Mouse (Mus musculus) CH12.LX (cell line): ENCODE results near the gene Slc27a4. TPM values are rescaled to one million over a fixed set of nuclear protein-coding genes. Genes with fewer than 3 reads are reported as not detected.
A peak's percentile ranks its signal among the peaks of the same experiment; 100 is the strongest.

ENCODE experiments used
- DNase-seq: peaks from one replicate; pipeline ENCODE4 v3.0.0-alpha.2; 2013; ENCODE audit errors: extremely low read depth
- H3K27ac ChIP-seq: 2 replicates; pipeline ENCODE4 v1.5.1; 2012; ENCODE audit warnings: low read depth, mild to moderate bottlenecking, control low read depth, moderate library complexity; ENCODE audit not compliant: insufficient read depth
- H3K27me3 ChIP-seq: replicated peaks from 2 replicates; pipeline ENCODE3; 2012; ENCODE audit warnings: inconsistent platforms
- H3K36me3 ChIP-seq, 2 experiments: replicated peaks in 1 of 2; 2 replicates each; pipeline versions ENCODE3 to v1.6.1; 2012; ENCODE audit warnings: inconsistent platforms in 1 of 2, low read length in 1 of 2, mild to moderate bottlenecking in 1 of 2, mixed read lengths in 1 of 2, moderate library complexity in 1 of 2; ENCODE audit not compliant: control insufficient read depth in 1 of 2, insufficient read depth in 1 of 2
- H3K4me1 ChIP-seq, 2 experiments: 2 replicates each; pipeline ENCODE4 v1.6.1; 2012; ENCODE audit warnings: inconsistent platforms in 1 of 2, moderate library complexity in 1 of 2; ENCODE audit not compliant: insufficient read depth in 2 of 2, control insufficient read depth in 1 of 2
- H3K4me2 ChIP-seq: 2 replicates; pipeline ENCODE4 v1.6.1; 2012; ENCODE audit warnings: low read depth, mild to moderate bottlenecking, control low read depth; ENCODE audit not compliant: poor library complexity, insufficient read depth, severe bottlenecking
- H3K4me3 ChIP-seq, 3 experiments: fragments of 150-350 bp in 1 of 3; sonication (generic) in 1 of 3; replicated peaks in 1 of 3; 2 replicates each; pipeline versions ENCODE3 to v1.5.1; 2011 to 2012; ENCODE audit warnings: low read depth in 2 of 3, low read length in 2 of 3, mild to moderate bottlenecking in 2 of 3, moderate library complexity in 2 of 3, control low read depth in 1 of 3, improper control_type of control experiment in 1 of 3, inconsistent platforms in 1 of 3, mixed read lengths in 1 of 3; ENCODE audit not compliant: poor library complexity in 1 of 3
- H3K79me2 ChIP-seq: replicated peaks from 2 replicates; pipeline ENCODE4 v1.6.1; 2012; ENCODE audit warnings: mild to moderate bottlenecking, moderate library complexity; ENCODE audit not compliant: control insufficient read depth, poor library complexity, insufficient read depth, severe bottlenecking; ENCODE audit errors: extremely low read depth
- H3K9ac ChIP-seq: 2 replicates; pipeline ENCODE4 v1.6.1; 2012; ENCODE audit warnings: low read depth, mild to moderate bottlenecking, control low read depth, moderate library complexity; ENCODE audit not compliant: insufficient read depth
- H3K9me3 ChIP-seq: replicated peaks from 2 replicates; pipeline ENCODE3; 2012; ENCODE audit warnings: low read length, inconsistent platforms, mixed read lengths
- BHLHE40 ChIP-seq: IDR thresholded peaks from 2 replicates; pipeline ENCODE4 v1.6.1; 2011; ENCODE audit warnings: mild to moderate bottlenecking, low read depth, low read length, improper control_type of control experiment
- CTCF ChIP-seq, 2 experiments: IDR thresholded peaks in 1 of 2; conservative IDR thresholded peaks in 1 of 2; 2 replicates each; pipeline ENCODE4 v1.5.1; 2011 to 2012; ENCODE audit warnings: low read depth in 2 of 2, low read length in 2 of 2, improper control_type of control experiment in 1 of 2, inconsistent platforms in 1 of 2, mild to moderate bottlenecking in 1 of 2, moderate library complexity in 1 of 2
- E2F4 ChIP-seq: IDR thresholded peaks from 2 replicates; pipeline ENCODE4 v1.6.1; 2011; ENCODE audit warnings: low read depth, low read length, improper control_type of control experiment; ENCODE audit not compliant: insufficient replicate concordance
- ETS1 ChIP-seq: conservative IDR thresholded peaks from 2 replicates; pipeline ENCODE4 v1.6.1; 2012; ENCODE audit warnings: low read depth, mild to moderate bottlenecking, inconsistent platforms, low read length, improper control_type of control experiment, moderate library complexity
- IRF4 ChIP-seq: IDR thresholded peaks from 2 replicates; pipeline ENCODE4 v1.6.1; 2014; ENCODE audit warnings: low read depth, mild to moderate bottlenecking, inconsistent platforms, low read length, improper control_type of control experiment
- MAX ChIP-seq: IDR thresholded peaks from 2 replicates; pipeline ENCODE4 v1.6.1; 2011; ENCODE audit warnings: low read length, improper control_type of control experiment
- NELFE ChIP-seq: IDR thresholded peaks from 2 replicates; pipeline ENCODE4 v1.6.1; 2011; ENCODE audit warnings: low read depth, low read length, improper control_type of control experiment
- NRF1 ChIP-seq: IDR thresholded peaks from 2 replicates; pipeline ENCODE4 v1.6.1; 2014; ENCODE audit warnings: low read depth, mild to moderate bottlenecking, inconsistent platforms, low read length, improper control_type of control experiment, moderate library complexity
- POLR2A ChIP-seq: IDR thresholded peaks from 2 replicates; pipeline ENCODE4 v1.6.1; 2011; ENCODE audit warnings: low read depth, mild to moderate bottlenecking, improper control_type of control experiment, low read length
- POLR2AphosphoS2 ChIP-seq: IDR thresholded peaks from 2 replicates; pipeline ENCODE4 v1.6.1; 2011; ENCODE audit warnings: low read depth, low read length, improper control_type of control experiment
- RAD21 ChIP-seq: IDR thresholded peaks from 2 replicates; pipeline ENCODE4 v1.6.1; 2011; ENCODE audit warnings: low read depth, mild to moderate bottlenecking, low read length, improper control_type of control experiment, moderate library complexity
- RCOR1 ChIP-seq: conservative IDR thresholded peaks from 2 replicates; pipeline ENCODE4 v1.6.1; 2012; ENCODE audit warnings: low read depth, mild to moderate bottlenecking, inconsistent platforms, low read length, improper control_type of control experiment
- SIN3A ChIP-seq: IDR thresholded peaks from 2 replicates; pipeline ENCODE4 v1.6.1; 2012; ENCODE audit warnings: low read length, improper control_type of control experiment, inconsistent platforms
- SMC3 ChIP-seq: IDR thresholded peaks from 2 replicates; pipeline ENCODE4 v1.6.1; 2011; ENCODE audit warnings: low read depth, low read length, improper control_type of control experiment
- UBTF ChIP-seq: IDR thresholded peaks from 2 replicates; pipeline ENCODE4 v1.6.1; 2012; ENCODE audit warnings: low read depth, mild to moderate bottlenecking, inconsistent platforms, low read length, improper control_type of control experiment, moderate library complexity
- USF2 ChIP-seq: conservative IDR thresholded peaks from 2 replicates; pipeline ENCODE4 v1.6.1; 2011; ENCODE audit warnings: low read depth, low read length, improper control_type of control experiment
- ZMIZ1 ChIP-seq: IDR thresholded peaks from 2 replicates; pipeline ENCODE4 v1.6.1; 2012; ENCODE audit warnings: low read depth, mild to moderate bottlenecking, inconsistent platforms, low read length, improper control_type of control experiment
- ZNF384 ChIP-seq: IDR thresholded peaks from 2 replicates; pipeline ENCODE4 v1.6.1; 2012; ENCODE audit warnings: low read depth, low read length, improper control_type of control experiment, inconsistent platforms
- dilution Hi-C: fragments of 300-500 bp; cut with MboI; formaldehyde crosslinking; loops from 2 replicates; pipeline ENCODE4 v1.14.3; 2020; ENCODE audit warnings: low sequenced_read_pairs; ENCODE audit not compliant: extremely low pct_unique_long_range_greater_than_20kb, extremely low pct_ligation_motif_present
- in situ Hi-C: fragments of 300-500 bp; cut with MboI; formaldehyde crosslinking; loops from 3 replicates; pipeline ENCODE4 v1.14.3; 2019; ENCODE audit warnings: low sequenced_read_pairs, low pct_ligation_motif_present, low pct_unique_long_range_greater_than_20kb, mixed read lengths
- polyA plus RNA-seq: library from polyadenylated mRNA; unstranded; fragments of >175 nt; gene quantifications from 2 replicates; pipeline ENCODE4 v1.2.1, GENCODE M21; 2012; ENCODE audit warnings: low read depth; ENCODE audit not compliant: insufficient read length
- total RNA-seq, 2 experiments: library from RNA; depleted of rRNA; stranded (reverse); fragments of 300-350 nt in 1 of 2; fragments of >200 nt in 1 of 2; gene quantifications; 2 replicates each; pipeline ENCODE4 v1.2.3; 2012 to 2014

Gene Slc27a4
- total and polyA plus RNA-seq, 3 experiments = 4.7 to 11.3 (median 4.8) TPM

DNA sequence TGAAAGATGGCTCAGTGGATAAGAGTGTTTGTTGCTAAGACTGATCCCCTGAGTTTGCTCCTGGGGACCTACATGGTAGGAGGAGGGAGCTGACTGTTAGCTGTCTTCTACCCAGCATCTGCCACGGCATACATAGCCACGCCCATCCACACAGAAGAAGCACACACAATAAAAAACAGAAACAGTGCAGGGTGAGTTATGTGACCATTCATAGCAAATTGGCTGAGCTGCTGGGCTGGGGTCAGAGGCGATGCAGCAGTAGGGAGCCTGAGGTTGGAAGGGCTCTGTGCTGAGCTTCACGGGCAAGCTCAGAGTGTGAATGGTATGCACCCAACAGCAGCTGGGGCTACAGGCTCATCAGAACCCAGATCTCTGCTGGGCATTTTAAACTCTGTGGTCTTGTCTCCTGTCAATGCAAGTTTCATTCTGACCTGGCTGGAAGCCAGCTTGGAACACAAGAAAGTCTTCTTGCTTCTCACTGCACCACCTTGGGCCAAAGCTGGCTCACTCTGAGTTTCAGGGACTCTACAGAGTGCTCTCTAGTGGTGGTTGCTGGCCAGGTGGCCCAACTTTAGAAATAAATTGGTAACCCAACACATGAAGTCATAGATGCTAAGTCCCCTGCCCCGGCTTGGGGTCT, 47.5 kb downstream of the Slc27a4 start:
- TF ChIP-seq IRF4 (peak; percentile 29; the same call in 1 of the 2 replicates), SMC3 (peak; percentile 49), RAD21 (peak; percentile 11), CTCF (conservative IDR thresholded peaks at IDR 0.05 in 1 of 2, IDR thresholded peaks at IDR 0.05 in 1 of 2; ENCODE audit: low read depth in 2 of 2, low read length in 2 of 2) (peak in 1 of 2 experiments; percentile 60; a peak in 2 of 4 replicates), USF2 (no peak)
- Histone ChIP-seq H3K79me2 (no peaks in the 10 kb centered on the region), H3K27ac (no peak overlapping the region), H3K4me2 (no peak overlapping the region), H3K36me3 (peaks cover 13 to 37% of the 10 kb centered on the region in 2 experiments), H3K4me3 (no peak overlapping the region), H3K4me1 (peaks cover 3% of the 10 kb centered on the region in 2 experiments; a peak in 1 of 4 replicates), H3K27me3 (no peaks in the 10 kb centered on the region), H3K9me3 (no peaks in the 10 kb centered on the region), H3K9ac (no peak overlapping the region)
- DNase-seq = peak; percentile 26
- in situ Hi-C loops (no loop called here), dilution Hi-C loops (no loop called here)

- peaks cover 3 to 6% of the 10 kb centered on the region in 2 experiments; a peak in 2 of 4 replicates for H3K4me1 ChIP-seq
- dilution Hi-C loops = no loop called here
These were observed 50.6 kb downstream of the Slc27a4 start for GRCm38 (mm10) chr2:29852957-29853485.

DNA sequence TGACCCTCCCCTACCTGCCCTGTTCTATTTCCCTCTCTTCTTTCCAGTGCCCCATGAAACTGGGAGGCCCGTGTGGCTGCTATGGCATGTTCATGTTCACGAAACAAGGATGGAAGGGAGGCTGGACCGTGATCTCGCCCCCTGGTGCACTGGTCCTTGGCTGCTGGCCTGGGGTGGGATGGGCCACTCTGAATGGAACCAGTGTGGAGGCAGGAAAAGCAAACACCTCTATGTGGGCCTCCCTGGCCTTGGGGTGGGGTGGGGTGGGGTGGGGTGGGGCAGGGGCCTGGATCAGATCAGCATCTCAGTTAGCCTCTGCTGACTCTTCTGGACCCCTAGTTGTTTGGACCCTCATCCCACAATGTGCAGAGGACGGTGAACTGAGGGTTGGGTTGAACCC, 51.3 kb downstream of the Slc27a4 start:
- Histone ChIP-seq H3K79me2 (no peaks in the 10 kb centered on the region), H3K36me3 (peaks cover 0 to 5% of the 10 kb centered on the region in 2 experiments), H3K9me3 (no peaks in the 10 kb centered on the region), H3K27me3 (peaks cover 4% of the 10 kb centered on the region), H3K4me3 (no peak overlapping the region), H3K9ac (no peak overlapping the region), H3K4me1 (peaks cover 3 to 6% of the 10 kb centered on the region in 2 experiments; a peak in 2 of 4 replicates), H3K27ac (no peak overlapping the region), H3K4me2 (no peak overlapping the region)
- dilution Hi-C loops (no loop called here), in situ Hi-C loops (no loop called here)
- TF ChIP-seq IRF4 (no peak), POLR2A (no peak), ZNF384 (no peak), POLR2AphosphoS2 (no peak), CTCF (conservative IDR thresholded peaks at IDR 0.05 in 1 of 2, IDR thresholded peaks at IDR 0.05 in 1 of 2; ENCODE audit: low read depth in 2 of 2, low read length in 2 of 2) (no peak), UBTF (no peak), NELFE (no peak)
- DNase-seq = no peak

More at GRCm38 (mm10) chr2:29852957-29853485, 50.6 kb downstream of the Slc27a4 start:
- no peak overlapping the region for H3K27ac ChIP-seq
- H3K4me3 ChIP-seq = no peak overlapping the region
- in situ Hi-C loops = no loop called here
- peaks cover 0 to 11% of the 10 kb centered on the region in 2 experiments for H3K36me3 ChIP-seq
- H3K79me2 ChIP-seq = no peaks in the 10 kb centered on the region
- H3K27me3 ChIP-seq = no peaks in the 10 kb centered on the region
- H3K4me2 ChIP-seq = no peak overlapping the region
- no peaks in the 10 kb centered on the region for H3K9me3 ChIP-seq
- DNase-seq = no peak
- no peak overlapping the region for H3K9ac ChIP-seq
- no peak for TF ChIP-seq IRF4
- TF ChIP-seq SIN3A = no peak
- no peak for TF ChIP-seq E2F4
- no peak for TF ChIP-seq ZNF384
- TF ChIP-seq RAD21 = no peak
- no peak for TF ChIP-seq POLR2AphosphoS2
- TF ChIP-seq BHLHE40 = no peak
- TF ChIP-seq ETS1 = no peak
- no peak for TF ChIP-seq USF2
- no peak for TF ChIP-seq ZMIZ1
- TF ChIP-seq NELFE = no peak
- no peak for TF ChIP-seq NRF1
- no peak for TF ChIP-seq UBTF
- TF ChIP-seq MAX = no peak
- TF ChIP-seq RCOR1 = no peak
